Mouse (Mus musculus) layer of hippocampus, postnatal 14 days (tissue): ENCODE results near the gene Lrrc8a. TPM values are rescaled to one million over a fixed set of nuclear protein-coding genes. Genes with fewer than 3 reads are reported as not detected.

ENCODE experiments used
- DNase-seq, 2 experiments: peaks; one replicate each; pipeline ENCODE4 v3.0.0; 2021 to 2022; ENCODE audit warnings: low spot score in 2 of 2, mixed read lengths in 1 of 2
- long read RNA-seq, 2 experiments: library from polyadenylated mRNA; stranded (forward); transcript quantifications; one replicate each; pipeline ENCODE4 v2.0.0; 2021
- total RNA-seq, 2 experiments: library from RNA; stranded (reverse); gene quantifications; 2 replicates each; pipeline ENCODE4 v1.2.3; 2021

Gene Lrrc8a
- total RNA-seq: 10 to 100 TPM; 66.5 to 72.5 TPM
- long read RNA-seq, experiment 1, full-length matches to known transcripts: 2 of 9 reads
- long read RNA-seq, experiment 1, partial matches to known transcripts: 7 of 9 reads
- long read RNA-seq, experiment 1, other reads (novel, unspliced or antisense): 0 of 9 reads
- long read RNA-seq, experiment 2, full-length matches to known transcripts: 4 of 8 reads
- long read RNA-seq, experiment 2, partial matches to known transcripts: 3 of 8 reads
- long read RNA-seq, experiment 2, other reads (novel, unspliced or antisense): 1 of 8 reads

GRCm38 (mm10) chr2:30237199-30237880 is at the start of gene Lrrc8a:
Lrrc8a (plus strand) TSS chr2:30237715.
- DNase-seq: peak; percentile 99 to 100

- DNase-seq: no peak
Measured at GRCm38 (mm10) chr2:30191790-30192580, 45.5 kb upstream of the Lrrc8a start.

GRCm38 (mm10) chr2:30194656-30195055 is 42.9 kb upstream of the Lrrc8a start:
- DNase-seq: no peak

- DNase-seq: no peak
Measured at GRCm38 (mm10) chr2:30198021-30198420, 39.5 kb upstream of the Lrrc8a start.

GRCm38 (mm10) chr2:30199984-30200383 is 37.5 kb upstream of the Lrrc8a start:
- DNase-seq: no peak

- DNase-seq: no peak
Measured at GRCm38 (mm10) chr2:30200388-30200925, 37.1 kb upstream of the Lrrc8a start.

- no peak for DNase-seq
Measured at GRCm38 (mm10) chr2:30203439-30203838, 34.1 kb upstream of the Lrrc8a start.

- DNase-seq: no peak
Measured at GRCm38 (mm10) chr2:30205255-30205628, 32.3 kb upstream of the Lrrc8a start.

- peak; percentile 88 to 95 for DNase-seq
Measured at GRCm38 (mm10) chr2:30205629-30206357, 31.7 kb upstream of the Lrrc8a start, which contains the start of gene Kyat1. Kyat1 (minus strand) TSS chr2:30205847.

GRCm38 (mm10) chr2:30207401-30207800 is 30.1 kb upstream of the Lrrc8a start:
- no peak for DNase-seq

- DNase-seq: no peak
Measured at GRCm38 (mm10) chr2:30207886-30208285, 29.6 kb upstream of the Lrrc8a start.

GRCm38 (mm10) chr2:30211408-30212168 is 25.9 kb upstream of the Lrrc8a start:
- DNase-seq: no peak

GRCm38 (mm10) chr2:30212169-30212545 is 25.4 kb upstream of the Lrrc8a start:
- DNase-seq: no peak

GRCm38 (mm10) chr2:30212951-30213350 is 24.6 kb upstream of the Lrrc8a start:
- no peak for DNase-seq

- no peak for DNase-seq
Measured at GRCm38 (mm10) chr2:30214745-30215144, 22.8 kb upstream of the Lrrc8a start.

- no peak for DNase-seq
Measured at GRCm38 (mm10) chr2:30215493-30215892, 22.0 kb upstream of the Lrrc8a start.

GRCm38 (mm10) chr2:30216293-30216692 is 21.2 kb upstream of the Lrrc8a start:
- DNase-seq: no peak

- no peak for DNase-seq
Measured at GRCm38 (mm10) chr2:30235593-30235992, 1.9 kb upstream of the Lrrc8a start.

GRCm38 (mm10) chr2:30236426-30237198 is 903 bp upstream of the Lrrc8a start:
- no peak for DNase-seq
